Mouse (Mus musculus): Measurements from ENCODE around the gene Flt4.
"Not testable (repeated sequence)": the region's sequence is repeated elsewhere in the genome, so short reads cannot be mapped to it uniquely, and the experiment has no call there.

Flt4 gene

DNA sequence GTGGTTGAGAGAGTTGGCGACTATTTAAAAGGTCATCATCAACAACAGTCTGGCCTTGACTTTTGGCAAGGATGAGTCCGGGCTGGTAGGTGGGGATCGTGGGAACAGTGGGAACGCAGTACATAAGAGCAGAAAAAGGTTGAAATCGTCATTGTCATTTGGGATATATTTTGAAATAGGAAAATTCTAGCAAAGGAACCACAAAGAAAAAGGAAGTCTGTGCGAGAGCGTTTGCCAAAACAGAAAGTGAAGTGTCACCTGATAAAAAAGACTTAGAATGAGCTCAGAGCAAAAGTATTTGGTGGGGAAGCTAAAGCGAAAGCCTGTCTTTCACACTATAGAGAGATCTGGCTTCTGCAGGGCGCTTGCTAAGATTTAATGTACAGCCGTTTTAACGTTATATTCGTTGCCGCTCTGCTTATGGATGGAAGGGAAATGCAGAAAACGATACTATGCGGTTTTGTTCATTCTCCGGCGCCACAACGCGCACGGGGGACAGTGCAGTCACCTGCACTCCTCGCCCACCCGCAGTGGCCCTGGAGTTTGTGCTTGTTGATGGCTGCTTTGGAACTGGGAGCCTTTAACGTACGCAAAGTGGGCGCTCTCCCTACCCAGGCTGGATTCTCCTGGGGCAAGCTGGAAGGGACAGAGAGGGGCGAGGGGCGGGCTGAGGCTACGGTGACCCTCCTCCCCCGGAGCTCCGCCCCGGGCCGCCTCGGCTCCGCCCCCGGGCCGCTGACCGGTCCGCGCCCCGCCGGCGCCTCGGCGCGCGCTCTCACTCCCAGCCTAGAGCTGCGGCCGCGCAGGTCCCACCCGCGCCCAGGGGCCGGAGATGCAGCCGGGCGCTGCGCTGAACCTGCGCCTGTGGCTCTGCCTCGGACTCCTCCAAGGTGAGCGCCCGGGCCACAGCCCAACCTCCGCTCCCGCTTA lies at the start of gene Flt4:
Gene Flt4 (plus strand): TSS at position 326 of the 930 bp plus-strand sequence.
- peak; percentile 23 to 34 for DNase-seq

DNA sequence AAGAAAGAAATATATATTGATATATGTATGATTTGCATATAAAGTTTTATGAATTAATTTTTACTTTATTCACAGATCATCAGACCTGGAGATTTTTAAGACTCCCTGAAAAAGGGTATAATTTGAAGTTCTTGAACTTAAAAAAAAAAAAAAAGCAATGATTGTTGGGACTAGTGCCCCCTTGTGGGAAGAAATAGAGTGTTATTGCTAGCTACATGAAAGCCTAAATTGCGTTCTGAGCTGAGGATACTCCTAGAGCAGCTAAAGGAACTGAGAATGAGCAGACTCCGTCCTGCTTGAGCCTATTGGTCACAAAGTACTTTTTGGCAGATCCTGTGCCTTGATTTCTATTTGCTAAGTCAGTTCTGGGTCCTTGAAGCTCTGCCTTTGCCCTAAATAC lies 34.0 kb upstream of the Flt4 start:
- DNase-seq = peak in 1 of 2 experiments; percentile 9

DNA sequence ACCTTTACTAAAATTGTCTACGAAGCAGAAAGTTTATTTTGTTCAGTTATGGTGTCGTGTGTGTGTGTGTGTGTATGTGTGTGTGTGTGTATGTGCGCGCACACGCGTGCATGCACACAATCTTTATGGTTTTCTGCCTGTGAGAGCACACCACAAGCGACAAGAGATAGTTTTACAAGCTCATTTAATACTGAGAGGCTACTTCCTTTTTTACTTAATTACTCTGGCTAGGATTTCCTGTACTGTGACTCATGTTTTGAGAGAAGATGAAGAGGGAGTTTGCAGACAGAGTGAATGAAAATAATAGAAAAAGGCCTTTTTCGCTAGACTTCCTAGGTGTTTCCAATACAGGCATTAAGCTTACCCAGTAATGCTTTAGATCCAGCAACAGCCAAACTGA lies 28.6 kb upstream of the Flt4 start:
- not testable (repeated sequence) for DNase-seq

DNA sequence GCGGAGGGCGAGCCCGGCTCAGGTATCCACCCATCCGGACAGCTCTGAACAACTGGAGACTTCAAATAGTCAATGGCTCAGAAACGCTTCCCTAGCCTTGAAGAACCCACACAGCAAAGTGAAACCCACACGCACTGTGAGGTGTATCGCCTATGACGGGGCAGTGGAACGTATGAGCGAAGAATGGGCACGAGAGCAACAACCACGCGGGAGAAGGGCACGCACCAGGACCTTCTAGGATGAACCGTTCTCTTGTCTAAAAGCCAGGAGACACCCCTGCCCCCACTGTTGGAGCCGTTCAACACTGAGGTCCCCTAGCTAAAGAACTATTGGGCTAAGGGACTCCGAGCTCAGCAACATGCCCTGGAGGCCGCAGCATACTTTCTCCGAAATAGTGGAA lies 18.9 kb upstream of the Flt4 start:
- DNase-seq = no peak

DNA sequence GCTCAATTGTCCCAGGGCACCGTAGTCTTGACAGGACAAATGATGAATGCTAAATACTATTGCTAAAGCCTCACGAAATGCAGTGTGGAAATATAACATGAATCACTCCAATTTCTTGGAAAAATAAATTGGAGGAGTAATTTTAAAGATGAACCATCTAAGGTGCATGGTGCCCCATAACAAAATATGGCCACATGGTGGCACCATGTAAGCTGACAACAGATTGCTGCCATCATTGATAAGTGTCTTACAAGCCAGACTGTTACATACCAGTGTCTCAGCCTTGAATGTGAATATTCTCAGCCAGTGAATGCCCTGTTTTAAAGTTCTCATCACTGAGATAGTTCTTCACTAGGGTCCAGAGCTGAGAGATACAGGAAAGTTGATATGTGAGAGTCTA lies 11.9 kb upstream of the Flt4 start:
- not testable (repeated sequence) for DNase-seq

DNA sequence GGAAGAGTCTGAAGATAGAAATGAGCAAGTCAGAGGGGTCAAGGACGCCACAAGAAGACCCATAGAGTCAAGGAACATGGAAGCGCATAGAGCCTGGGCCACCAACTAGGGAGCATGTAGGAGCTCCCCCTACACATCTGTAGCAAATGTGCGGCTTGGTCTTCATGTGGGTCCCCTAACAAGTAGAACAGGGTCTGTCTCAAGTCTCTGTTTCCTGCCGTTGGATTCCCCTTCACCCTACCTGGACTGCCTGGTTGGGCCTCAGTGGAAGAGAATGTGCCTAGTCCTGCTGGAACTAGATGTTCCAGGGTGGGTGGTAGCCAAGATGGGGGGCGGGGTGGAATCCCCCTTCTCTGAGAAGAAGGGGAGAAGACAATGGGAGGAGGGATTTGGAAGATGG lies 757 bp upstream of the Flt4 start:
- not testable (repeated sequence) for DNase-seq

DNA sequence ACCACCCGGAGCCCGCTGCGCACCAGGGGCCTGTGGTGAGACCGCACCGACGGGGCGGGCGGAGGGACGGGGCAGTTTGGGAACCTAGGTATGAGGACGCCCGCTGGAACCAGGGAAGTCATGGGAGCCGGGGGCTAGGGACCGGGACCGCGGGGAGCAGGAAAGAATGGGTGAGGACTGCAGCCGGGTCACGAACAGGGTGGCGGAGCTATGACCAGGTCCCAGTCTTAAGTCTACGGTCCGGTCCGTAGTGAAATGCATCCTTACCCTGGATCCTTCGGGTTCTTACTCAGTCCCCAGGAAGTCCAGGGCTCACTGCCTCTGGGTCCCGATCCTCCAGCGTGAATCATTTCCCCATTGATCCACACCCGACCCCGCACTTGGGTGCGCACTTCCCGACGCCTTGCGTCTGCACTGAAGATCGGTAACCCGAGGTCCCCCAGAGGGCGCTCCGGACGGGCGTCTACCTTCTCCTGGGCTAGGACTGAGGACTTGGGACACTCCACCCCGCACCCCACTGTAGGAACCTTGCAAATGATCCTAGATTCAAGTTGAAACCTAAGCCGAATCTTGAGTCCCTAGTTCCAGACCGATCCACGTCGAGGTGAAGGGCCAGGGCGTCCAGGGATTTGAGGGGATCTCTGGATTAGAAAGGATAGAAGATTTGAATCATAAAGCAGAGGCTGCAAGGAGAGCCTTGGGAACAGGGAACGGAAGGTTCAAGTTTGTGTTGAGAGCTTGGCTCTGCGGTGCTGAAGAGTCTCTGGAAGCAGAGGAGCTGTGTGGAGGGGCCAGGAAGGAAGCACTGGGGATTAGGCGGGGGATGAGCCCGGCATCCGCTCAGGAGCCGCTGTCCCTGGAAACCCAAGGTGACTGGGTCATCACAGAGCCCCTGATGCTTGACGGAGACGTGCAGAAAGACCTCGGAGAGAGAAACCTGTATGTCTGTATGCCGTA lies 1.1 kb downstream of the Flt4 start:
- peak; percentile 26 to 32 for DNase-seq

DNA sequence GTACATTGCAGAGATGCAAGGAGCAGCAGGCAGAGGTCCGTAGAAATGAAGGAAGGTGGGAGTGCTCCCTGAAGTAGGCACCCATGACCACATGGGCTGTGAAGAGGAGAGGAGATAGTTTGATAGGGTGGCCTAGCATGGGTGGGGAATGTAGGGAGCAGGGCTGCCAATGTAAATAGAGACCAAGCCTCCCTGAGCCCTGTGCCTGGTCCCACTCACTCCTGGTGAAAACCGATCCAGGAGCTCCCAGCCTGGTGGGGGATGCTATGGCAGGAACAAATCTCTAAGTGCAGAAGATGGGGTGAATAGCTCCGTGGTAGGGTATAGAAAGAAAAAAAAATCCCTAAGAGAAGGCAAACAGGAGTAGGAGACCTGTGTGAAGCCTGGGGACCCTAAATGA lies 2.3 kb downstream of the Flt4 start:
- not testable (repeated sequence) for DNase-seq

DNA sequence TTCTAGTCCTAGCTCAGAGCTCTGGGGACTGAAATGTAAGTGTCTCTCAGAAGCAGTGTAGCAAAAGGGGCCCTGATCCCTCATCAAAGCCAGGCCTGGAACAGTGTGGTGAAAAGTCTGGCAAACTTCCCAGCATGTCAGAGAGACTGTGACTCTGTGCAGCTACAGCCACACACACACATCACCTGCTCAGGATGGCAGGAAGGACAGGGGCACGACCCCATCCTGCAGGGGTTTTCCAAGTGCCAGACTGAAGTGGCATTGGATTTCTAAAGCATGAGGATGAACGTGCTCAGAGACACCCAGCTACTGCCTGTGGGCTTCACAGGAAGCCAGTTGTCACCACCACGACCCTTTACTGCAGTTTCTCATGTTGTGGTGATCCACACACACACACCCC lies 3.1 kb downstream of the Flt4 start:
- peak in 1 of 2 experiments; percentile 27 for DNase-seq

DNA sequence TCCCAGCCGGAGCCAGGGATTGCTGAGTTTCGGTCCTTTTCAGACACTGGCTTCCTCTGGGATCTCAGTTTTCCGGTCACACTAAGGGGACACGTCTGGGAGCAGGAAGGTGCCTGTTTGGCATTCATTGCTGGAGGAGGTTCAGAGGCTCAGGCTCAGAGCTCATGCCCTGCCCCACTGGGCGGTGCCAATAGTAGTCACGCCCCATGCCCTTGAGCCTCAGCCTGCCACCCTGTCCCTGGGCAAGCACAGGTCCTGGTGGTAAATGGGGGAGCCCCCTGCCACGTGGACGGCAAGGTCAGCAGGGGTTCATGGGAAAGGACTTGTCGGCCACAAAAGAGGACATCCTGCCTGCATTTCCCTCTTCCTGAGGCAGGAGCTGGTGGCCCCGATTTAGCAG lies 4.3 kb downstream of the Flt4 start:
- no peak for DNase-seq

DNA sequence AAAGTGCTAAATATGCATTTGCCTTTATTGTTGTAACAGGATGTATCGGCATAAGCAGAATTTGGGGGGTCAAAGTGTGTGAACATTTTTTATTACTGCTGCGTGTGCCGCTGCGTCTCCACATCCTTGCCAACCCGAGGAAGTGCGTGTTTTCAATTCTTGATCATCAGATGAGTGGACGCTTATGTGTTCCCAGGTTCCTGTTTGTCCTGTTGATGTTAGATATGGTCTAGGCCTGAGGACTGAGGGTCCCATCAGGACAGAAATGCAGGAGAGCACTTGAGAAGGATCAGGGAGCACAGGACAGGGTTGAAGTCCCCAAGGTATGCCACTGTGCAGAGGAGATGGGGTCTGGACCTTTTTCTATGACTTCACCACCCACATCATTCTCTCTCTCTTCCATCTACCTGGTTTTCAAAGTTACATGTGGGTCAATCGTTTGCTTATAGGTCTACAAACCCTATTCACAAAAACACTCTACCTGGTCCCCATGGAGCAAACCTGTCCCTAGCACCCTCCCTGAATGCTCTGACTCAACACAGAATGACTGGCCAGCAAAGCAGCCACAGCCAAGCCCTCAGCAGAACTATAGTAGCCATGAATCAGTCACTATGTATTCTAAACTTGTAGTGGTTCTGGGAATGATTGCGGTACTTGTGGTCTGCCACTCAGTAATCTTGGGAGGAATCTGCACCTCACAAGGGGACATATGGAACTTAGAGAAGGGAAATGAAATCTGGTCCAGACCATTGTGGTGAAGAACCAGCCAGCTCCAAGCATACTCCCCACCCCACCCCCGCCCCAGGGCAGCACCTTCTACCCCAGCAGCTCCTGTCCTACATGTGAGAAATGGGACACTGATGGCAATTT lies 7.0 kb downstream of the Flt4 start:
- DNase-seq = no peak

DNA sequence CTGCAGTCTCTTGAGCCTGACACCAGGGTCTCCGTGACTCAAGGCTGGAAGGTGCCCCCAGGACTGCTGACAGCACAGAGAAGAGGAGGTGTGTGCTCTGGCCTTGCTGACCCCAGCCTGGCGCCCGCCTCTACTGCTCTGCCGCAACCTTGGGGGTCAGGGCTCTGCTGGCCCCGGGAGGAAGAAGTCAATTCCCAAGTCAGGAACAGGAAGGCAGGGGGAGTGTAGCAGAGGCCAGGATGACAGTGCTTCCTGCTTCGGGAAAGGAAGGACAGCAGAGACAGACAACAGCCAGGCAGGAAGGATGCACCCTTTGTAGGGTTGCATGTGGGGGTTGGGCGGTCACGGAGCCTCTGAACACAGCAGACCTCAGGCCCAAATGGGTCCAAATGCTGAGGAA lies 9.4 kb downstream of the Flt4 start:
- DNase-seq = no peak

DNA sequence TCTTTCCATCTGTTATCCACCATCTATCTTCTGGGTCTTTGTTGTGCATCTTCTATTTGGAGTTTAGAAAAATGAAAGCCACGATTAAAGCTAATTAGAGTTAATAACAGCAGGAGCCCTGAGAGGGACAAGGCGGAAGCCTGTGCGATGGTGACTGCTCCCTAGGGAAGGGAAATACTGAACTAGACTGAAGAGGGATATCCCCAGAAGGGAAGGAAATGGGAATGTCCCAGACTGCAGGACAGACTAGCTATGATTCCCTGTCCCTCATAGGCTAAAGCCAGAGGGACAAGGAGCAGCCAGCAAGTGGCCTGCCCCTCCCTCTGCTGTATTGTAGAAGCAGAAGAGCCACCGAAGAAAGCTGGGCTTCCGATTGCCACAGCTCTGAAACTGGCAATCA lies 12.9 kb downstream of the Flt4 start:
- no peak for DNase-seq

DNA sequence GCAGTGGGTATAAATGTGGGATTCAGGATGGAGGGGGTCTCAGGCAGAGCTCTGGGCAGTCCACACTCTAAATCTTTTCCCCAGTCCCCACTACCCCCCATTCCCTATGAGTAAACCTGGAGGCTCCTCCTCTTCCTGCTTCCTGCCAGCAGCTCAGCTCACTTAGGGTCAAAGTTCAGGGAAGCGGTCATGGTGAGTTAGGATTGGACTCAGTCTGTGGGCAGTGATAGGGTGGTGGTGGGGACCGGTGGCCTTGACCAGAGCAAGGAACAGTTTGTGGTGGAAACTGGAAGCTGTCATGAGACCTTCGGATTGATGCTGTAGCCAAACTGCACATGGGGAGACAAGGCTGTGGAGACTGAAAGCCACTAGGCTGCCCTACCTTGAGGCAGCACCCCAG lies 15.1 kb downstream of the Flt4 start:
- DNase-seq = no peak

DNA sequence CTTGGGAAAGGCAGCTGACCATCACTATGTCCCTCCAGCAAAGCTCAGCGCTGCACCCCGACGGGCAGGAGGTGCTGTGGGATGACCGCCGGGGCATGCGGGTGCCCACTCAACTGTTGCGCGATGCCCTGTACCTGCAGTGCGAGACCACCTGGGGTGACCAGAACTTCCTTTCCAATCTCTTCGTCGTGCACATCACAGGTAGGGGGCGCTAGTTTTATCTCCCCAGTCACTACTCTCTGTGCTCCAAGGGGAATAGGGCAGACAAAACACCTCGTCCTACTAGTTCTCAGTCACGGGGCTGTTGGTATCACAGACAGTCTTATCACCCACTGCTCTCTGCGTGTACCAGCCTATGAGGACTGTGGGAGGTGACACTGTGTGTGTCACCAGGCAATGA lies 16.8 kb downstream of the Flt4 start:
- no peak for DNase-seq

DNA sequence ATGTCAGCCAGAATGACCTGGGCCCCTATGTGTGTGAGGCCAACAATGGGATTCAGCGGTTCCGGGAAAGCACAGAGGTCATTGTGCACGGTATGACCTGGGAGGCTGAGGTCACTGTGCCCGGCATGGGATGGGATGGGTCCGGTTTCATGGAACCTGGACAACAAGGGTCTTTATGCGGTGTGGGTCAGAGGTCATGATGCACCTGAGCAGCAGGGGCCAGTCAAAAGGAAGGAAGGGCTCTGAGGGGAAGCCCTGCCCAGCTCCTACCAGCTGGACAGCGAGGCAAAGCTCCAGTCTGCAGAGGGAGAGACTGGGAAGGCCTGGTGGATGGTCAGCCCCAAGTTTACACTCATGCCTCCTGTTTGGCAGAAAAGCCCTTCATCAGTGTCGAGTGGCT lies 17.7 kb downstream of the Flt4 start:
- no peak for DNase-seq

DNA sequence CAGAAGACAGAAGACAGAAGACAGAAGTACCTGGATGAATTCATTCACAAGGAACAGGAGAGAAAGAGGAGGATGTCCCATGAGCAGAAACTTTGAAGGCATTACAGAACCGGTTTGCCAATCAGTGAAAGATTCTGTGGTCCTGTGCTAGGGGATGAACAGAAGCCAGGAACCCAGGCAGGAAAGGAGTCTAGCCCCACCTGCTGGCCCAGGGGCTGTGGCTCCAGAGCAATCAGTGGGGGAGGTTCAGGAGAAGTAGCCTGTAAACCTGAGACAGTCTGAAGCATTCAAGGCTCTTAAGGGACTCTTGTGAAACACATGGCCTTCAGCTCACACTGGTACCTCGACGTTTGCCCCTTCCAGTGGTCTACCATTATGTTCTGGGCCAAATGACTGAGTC lies 22.1 kb downstream of the Flt4 start:
- no peak for DNase-seq

DNA sequence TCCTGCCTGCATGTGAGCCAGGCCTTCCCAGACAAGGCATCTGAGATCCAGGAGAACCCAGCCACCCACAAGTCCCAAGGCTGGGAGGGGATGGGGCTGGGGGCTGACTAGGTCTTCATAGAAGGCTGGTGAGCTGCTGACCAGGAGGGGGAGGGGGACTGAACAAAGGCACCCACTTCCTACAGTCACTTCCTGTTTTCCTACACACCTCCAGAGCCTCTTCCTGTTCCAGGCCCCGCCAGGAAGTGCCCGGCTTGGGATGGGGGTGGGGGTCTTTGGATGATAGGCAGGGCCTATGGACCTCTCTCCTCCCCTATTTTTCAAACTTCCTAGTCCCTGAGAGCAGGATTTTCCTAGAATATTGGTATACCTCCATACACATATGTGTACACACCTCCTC lies 23.2 kb downstream of the Flt4 start:
- DNase-seq = no peak

DNA sequence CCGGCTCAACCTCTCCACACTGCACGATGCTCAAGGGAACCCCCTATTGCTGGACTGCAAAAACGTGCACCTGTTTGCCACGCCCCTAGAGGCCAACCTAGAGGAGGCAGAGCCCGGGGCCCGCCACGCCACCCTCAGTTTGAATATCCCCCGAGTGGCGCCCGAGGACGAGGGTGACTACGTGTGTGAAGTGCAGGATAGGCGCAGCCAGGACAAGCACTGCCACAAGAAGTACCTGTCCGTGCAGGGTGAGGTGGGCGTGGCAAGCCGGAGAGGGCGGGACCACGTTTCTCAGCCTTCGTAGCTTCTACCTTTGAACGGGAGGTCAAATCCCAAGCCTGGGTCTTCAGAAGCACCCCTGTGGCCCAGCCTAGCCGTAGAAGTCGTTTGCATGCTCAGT lies 25.0 kb downstream of the Flt4 start:
- DNase-seq = no peak

DNA sequence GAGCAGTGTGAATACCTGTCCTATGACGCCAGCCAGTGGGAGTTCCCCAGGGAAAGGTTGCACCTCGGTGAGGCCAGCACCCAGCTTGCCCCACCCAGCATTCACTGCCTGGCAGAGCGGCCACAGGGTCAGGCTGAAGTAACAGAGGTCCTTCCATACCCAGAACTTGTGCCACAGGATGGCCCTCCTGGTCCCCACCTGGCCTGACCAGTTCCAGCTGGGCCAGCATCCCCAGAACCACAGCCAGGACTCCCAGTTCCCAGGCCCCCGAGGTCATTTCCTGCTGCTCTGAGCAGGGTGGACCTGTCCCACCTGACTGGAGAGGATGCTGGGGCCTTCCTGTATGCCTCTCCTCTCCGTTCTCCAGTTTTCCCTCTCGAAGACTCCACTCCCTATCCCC lies 26.6 kb downstream of the Flt4 start:
- DNase-seq = no peak

DNA sequence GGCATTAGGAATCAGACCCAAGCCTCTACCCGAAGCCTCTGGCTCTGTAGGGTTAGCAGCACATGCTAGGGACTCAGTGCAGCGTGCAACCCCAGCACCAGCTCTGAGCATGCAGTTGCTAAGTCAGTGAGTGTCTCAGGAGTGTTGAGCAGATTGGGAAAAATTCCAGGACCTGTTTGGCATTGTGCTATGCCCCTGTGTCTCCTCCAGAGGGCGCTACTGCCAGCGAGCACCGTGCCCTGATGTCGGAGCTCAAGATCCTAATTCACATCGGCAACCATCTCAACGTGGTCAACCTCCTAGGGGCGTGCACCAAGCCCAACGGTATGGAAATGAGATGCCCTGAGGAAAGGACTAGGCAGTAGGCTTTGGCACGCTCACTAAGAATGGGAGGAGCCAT lies 27.4 kb downstream of the Flt4 start:
- peak; percentile 27 to 46 for DNase-seq

DNA sequence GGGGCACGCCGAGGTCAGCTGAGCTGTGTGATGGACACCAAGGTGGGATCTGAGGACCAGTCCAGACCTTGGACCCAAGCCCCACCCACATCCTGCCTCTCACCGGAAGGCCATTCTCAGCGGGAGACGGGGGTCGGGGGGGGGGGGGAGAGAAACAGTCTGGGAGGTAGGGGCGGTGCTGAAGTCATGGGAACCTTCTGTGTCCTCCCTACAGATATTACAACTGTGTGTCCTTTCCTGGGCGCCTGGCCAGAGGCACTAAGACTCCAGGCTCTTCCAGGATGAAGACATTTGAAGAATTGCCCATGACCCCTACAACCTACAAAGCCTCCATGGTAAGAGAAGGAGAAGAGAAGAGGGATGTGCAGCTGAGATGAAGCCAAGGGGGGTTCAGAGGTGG lies 36.6 kb downstream of the Flt4 start:
- DNase-seq = no peak
